Comparison of ENCODE assay signal across 18 mouse cellular contexts in the genomic region with DNA sequence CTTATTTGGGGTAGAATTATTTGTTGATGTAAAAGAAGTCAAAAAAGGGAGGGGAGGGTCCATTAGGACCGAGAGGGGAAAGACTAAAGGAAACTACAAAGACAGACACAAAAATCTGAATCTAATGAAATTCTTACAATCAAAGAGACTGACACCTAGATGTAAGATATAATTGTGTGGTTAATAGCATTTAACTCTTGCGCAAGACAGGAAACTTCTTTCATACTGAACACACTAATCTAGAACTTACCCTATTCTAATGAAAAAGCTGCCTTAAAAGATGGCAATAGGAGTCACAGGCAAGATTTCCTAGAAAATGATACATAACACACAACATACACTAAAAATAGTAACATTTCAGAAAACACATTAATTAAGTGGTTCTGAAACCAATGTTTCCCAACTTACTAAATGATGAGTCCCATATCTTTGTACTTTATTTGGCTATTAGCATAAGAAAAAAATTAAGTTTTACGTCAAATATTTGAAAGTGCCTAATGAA.
"Had no signal": no experiment of that assay in that cellular context is flagged by ENCODE, and none has a peak within 500 bp of the region (broad histone marks: within the 10 kb centered on the region; RNA-seq: fewer than 3 reads in every experiment).

No protein-coding gene starts in this region.

- DNase-seq: kidney, adult 18-20 months; kidney, postnatal 36 days; layer of hippocampus, postnatal 36 days; liver, embryonic 13.5 days; lung, embryonic 14.5 days; lung, postnatal 10 days; lung, postnatal 36 days; midbrain, embryonic 14.5 days; right cerebral cortex, adult 18-20 months; right cerebral cortex, postnatal 14 days; right cerebral cortex, postnatal 4 days; thymus, adult 2 months; thymus, postnatal 25 days had no signal

- H3K27me3 ChIP-seq: liver, embryonic 13.5 days; neural tube, embryonic 13.5 days had no signal

- H3K9ac ChIP-seq: liver, embryonic 13.5 days; lung, embryonic 14.5 days; neural tube, embryonic 13.5 days had no signal

- H3K4me1 ChIP-seq: liver, embryonic 13.5 days; neural tube, embryonic 13.5 days had no signal

- H3K27ac ChIP-seq: kidney, postnatal 0 days; left cerebral cortex, adult 2 months; liver, embryonic 13.5 days; neural tube, embryonic 13.5 days; stomach, postnatal 0 days had no signal

- H3K9me3 ChIP-seq: liver, embryonic 13.5 days; neural tube, embryonic 13.5 days had no signal

- H3K36me3 ChIP-seq: liver, embryonic 13.5 days; neural tube, embryonic 13.5 days had no signal

- H3K4me3 ChIP-seq: left cerebral cortex, adult 2 months; liver, embryonic 13.5 days; neural tube, embryonic 13.5 days had no signal

- H3K4me2 ChIP-seq: liver, embryonic 13.5 days; lung, embryonic 14.5 days; midbrain, embryonic 11.5 days; neural tube, embryonic 13.5 days had no signal
